Mouse (Mus musculus): ENCODE measurements around the gene Gm2016. TPM values are rescaled to one million over a fixed set of nuclear protein-coding genes. Genes with fewer than 3 reads are reported as not detected.

The Gm2016 gene
- polyA plus RNA-seq, 1 experiment from 2014 or later: not detected

Other genes with a start within 250 kb of the Gm2016 start
- gene Gm16381, start 229.5 kb upstream of the Gm2016 start, polyA plus RNA-seq (2014; fragmentation: Nextera tagmentation; extraction: Ambion mirVana): not detected in 2 replicates
- gene Gm21319, start 98.3 kb upstream of the Gm2016 start, polyA plus RNA-seq (2014; fragmentation: Nextera tagmentation; extraction: Ambion mirVana): not detected in 2 replicates
- gene Gm21936, start 78.6 kb upstream of the Gm2016 start, polyA plus RNA-seq (2014; fragmentation: Nextera tagmentation; extraction: Ambion mirVana): not detected in 2 replicates
- gene BB287469, start 57.5 kb upstream of the Gm2016 start, polyA plus RNA-seq (2014; fragmentation: Nextera tagmentation; extraction: Ambion mirVana): not detected in 2 replicates
- gene Gm2001, start 31.7 kb upstream of the Gm2016 start, polyA plus RNA-seq (2014; fragmentation: Nextera tagmentation; extraction: Ambion mirVana): not detected in 2 replicates
- gene Gm2022, start 21.3 kb downstream of the Gm2016 start, polyA plus RNA-seq (2014; fragmentation: Nextera tagmentation; extraction: Ambion mirVana): not detected in 2 replicates
- gene Gm2035, start 45.8 kb downstream of the Gm2016 start, polyA plus RNA-seq (2014; fragmentation: Nextera tagmentation; extraction: Ambion mirVana): not detected in 2 replicates
- not detected in 2 replicates for gene Gm2042, start 80.0 kb downstream of the Gm2016 start, polyA plus RNA-seq (2014; fragmentation: Nextera tagmentation; extraction: Ambion mirVana)
- gene Gm2075, start 137.8 kb downstream of the Gm2016 start, polyA plus RNA-seq (2014; fragmentation: Nextera tagmentation; extraction: Ambion mirVana): not detected in 2 replicates
- gene Gm6803, start 144.7 kb downstream of the Gm2016 start, polyA plus RNA-seq (2014; fragmentation: Nextera tagmentation; extraction: Ambion mirVana): not detected in 2 replicates
- gene Gm2056, start 152.9 kb downstream of the Gm2016 start, polyA plus RNA-seq (2014; fragmentation: Nextera tagmentation; extraction: Ambion mirVana): not detected in 2 replicates
- gene Gm16368, start 209.6 kb downstream of the Gm2016 start, polyA plus RNA-seq (2014; fragmentation: Nextera tagmentation; extraction: Ambion mirVana): not detected in 2 replicates